Mouse (Mus musculus): ENCODE measurements around the gene Dusp3. TPM values are rescaled to one million over a fixed set of nuclear protein-coding genes. Genes with fewer than 3 reads are reported as not detected.

The Dusp3 gene
- 22.5 and 25.0 TPM in 2 replicates for polyA plus RNA-seq (2015; fragmentation: Nextera tagmentation; extraction: Ambion mirVana)

DNA sequence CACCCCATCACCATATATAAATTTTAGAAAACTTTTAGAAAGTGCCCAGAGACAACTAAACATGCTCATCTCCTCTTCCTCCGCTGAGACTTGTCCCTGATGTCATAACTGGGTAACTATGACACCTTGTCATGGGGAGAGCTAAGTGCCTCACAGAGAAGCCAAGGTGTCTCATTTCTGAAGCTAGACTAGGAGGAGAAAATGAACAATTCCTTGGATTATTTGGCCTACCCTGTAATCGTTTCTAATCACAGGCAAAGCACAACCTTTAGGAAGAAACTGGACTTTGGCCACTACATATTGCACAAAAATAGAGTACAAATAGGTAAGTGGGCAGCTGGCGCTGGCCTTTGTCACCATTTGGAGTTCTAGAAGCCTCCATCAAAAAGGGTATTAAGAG, at the start of gene Dusp3:
TSS of gene Dusp3 (minus strand) at position 101 of the 400 bp plus-strand sequence.
- H3K4me3 ChIP-seq (replicated peaks) = no peak within 1 kb of the TSS
- WGBS = 77% methylated on average over 3 of the region's 3 CpGs
- no peaks in the 10 kb centered on the region for H3K27me3 ChIP-seq (replicated peaks)
- H3K27ac ChIP-seq = no peak within 1 kb of the TSS
- H3K9ac ChIP-seq = no peak within 1 kb of the TSS
- H3K4me2 ChIP-seq = peak within 1 kb of the TSS; percentile 39
- H3K4me1 ChIP-seq = peaks cover 12% of the 10 kb centered on the region; the same call in 1 of the 2 replicates
- H3K36me3 ChIP-seq = no peaks in the 10 kb centered on the region
- no peaks in the 10 kb centered on the region for H3K9me3 ChIP-seq
- no peak for ATAC-seq (ENCODE audit: insufficient read depth, low FRiP score, low read depth)

DNA sequence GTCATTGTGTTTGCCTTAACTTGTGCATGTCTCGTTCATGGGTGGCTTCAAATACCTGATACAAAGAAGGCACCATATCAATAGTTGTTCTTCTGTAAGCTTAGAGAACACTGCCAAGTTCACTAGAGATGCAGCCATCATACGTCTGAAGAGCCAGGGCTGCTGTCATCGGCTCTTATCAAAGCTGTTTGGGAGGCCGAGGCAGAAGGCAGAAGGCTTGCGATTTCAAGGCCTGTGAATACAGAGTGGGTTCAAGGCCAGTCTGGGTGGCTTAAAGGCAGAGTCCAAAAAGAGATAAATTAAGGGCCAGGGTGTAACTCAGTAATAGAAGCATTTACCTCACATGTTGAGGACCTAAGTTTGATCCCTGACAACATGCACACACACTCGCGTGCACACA, 49.5 kb upstream of the Dusp3 start:
- Histone ChIP-seq H3K4me3 (replicated peaks) (no peak overlapping the region), H3K9ac (no peak overlapping the region), H3K4me2 (no peak overlapping the region), H3K27me3 (replicated peaks) (no peaks in the 10 kb centered on the region), H3K27ac (no peak overlapping the region), H3K36me3 (no peaks in the 10 kb centered on the region), H3K9me3 (no peaks in the 10 kb centered on the region), H3K4me1 (0 out of 2 replicates have a peak, but pooled peaks cover 6% of the 10 kb centered on the region)
- WGBS = 77% methylated on average over 7 of the region's 7 CpGs
- no peak for ATAC-seq (ENCODE audit: insufficient read depth, low FRiP score, low read depth)

DNA sequence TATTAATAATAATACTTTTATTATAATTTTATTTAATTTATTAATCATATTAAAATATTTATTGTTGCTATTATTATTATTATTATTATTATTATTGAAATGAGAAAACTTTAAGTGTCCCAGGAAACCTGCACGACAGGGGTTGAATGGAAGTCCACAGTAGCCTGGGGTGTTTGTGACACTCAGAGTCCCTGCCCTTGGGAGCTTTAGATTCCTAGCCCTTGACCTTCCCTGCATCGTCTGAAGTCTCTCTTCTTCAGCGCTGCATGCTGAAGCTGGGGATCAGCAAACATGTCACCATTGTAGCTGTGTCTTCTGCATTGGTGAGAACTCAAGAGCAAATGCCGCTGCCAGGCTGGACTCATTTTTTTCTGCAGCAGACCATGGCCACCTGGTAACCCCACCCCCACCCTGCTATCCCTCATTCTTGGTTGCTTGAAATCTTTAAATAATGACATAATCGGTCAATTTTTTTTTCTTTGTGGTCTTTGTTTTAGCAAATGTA, 48.7 kb upstream of the Dusp3 start:
- Histone ChIP-seq H3K4me2 (no peak overlapping the region), H3K9me3 (no peaks in the 10 kb centered on the region)
- 67% methylated on average over 5 of the region's 5 CpGs for WGBS

DNA sequence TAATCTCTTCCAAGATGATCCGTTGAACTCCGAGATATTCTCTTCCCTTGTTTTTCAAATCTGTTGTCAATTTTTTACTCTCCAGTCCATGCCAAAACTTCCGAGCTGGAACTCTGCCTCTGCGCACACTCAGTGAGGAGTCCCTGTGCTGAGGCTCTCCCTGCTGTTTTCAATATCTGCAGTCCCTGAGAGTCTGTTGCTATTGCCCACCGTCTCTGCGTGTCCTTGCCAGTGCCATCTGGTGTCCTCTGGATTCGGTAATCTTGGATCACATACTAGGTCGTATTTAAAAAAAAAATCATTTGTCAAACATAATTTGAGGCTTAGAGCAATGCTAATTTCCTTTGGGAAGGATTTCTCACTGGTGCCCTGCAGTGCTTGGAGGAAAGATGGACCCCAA, 48.1 kb upstream of the Dusp3 start:
- Histone ChIP-seq H3K4me2 (no peak overlapping the region), H3K4me3 (replicated peaks) (no peak overlapping the region), H3K36me3 (no peaks in the 10 kb centered on the region), H3K27me3 (replicated peaks) (no peaks in the 10 kb centered on the region), H3K9me3 (no peaks in the 10 kb centered on the region), H3K27ac (no peak overlapping the region), H3K4me1 (0 out of 2 replicates have a peak, but pooled peaks cover 5% of the 10 kb centered on the region), H3K9ac (no peak overlapping the region)
- WGBS = 75% methylated on average over 8 of the region's 8 CpGs
- ATAC-seq (ENCODE audit: insufficient read depth, low FRiP score, low read depth) = no peak

More for the DNA sequence above, 48.7 kb upstream of the Dusp3 start:
- H3K4me1 ChIP-seq = 0 out of 2 replicates have a peak, but pooled peaks cover 6% of the 10 kb centered on the region
- H3K36me3 ChIP-seq = no peaks in the 10 kb centered on the region
- no peak overlapping the region for H3K27ac ChIP-seq
- no peaks in the 10 kb centered on the region for H3K27me3 ChIP-seq (replicated peaks)
- H3K9ac ChIP-seq = no peak overlapping the region
- no peak overlapping the region for H3K4me3 ChIP-seq (replicated peaks)
- no peak for ATAC-seq (ENCODE audit: insufficient read depth, low FRiP score, low read depth)

DNA sequence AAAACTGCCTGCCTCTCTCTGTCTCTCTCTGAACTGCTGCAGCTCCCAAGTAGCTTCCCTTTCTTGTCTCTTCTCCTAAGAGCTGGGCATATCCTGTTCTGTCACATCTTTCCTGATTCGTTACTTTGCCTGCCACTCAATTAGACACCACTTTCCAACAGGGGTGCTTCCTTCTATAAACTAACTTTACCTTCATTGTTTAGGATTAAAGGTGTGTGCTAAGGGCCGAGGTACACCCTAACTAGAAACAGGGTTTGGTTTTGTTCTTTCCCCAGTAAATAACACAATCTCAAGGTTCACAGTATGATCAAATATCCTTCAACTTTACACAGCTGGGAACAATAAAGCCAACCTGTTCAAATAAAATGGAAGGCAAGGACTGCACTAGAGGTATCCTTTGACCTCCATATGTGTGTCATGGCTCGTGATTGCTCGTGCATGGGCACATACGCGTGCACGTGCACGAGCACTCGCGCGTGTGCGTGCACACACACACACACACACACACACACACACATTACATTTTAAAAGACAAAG, 46.3 kb upstream of the Dusp3 start:
- H3K9ac ChIP-seq = no peak overlapping the region
- H3K4me2 ChIP-seq = no peak overlapping the region
- peak; percentile 58; the same call in 1 of the 2 replicates for ATAC-seq (ENCODE audit: insufficient read depth, low FRiP score, low read depth)
- no peaks in the 10 kb centered on the region for H3K36me3 ChIP-seq
- H3K27ac ChIP-seq = no peak overlapping the region
- no peak overlapping the region for H3K4me3 ChIP-seq (replicated peaks)
- 84% methylated on average over 12 of the region's 12 CpGs for WGBS
- no peaks in the 10 kb centered on the region for H3K27me3 ChIP-seq (replicated peaks)
- 0 out of 2 replicates have a peak, but pooled peaks cover 3% of the 10 kb centered on the region for H3K4me1 ChIP-seq
- no peaks in the 10 kb centered on the region for H3K9me3 ChIP-seq

DNA sequence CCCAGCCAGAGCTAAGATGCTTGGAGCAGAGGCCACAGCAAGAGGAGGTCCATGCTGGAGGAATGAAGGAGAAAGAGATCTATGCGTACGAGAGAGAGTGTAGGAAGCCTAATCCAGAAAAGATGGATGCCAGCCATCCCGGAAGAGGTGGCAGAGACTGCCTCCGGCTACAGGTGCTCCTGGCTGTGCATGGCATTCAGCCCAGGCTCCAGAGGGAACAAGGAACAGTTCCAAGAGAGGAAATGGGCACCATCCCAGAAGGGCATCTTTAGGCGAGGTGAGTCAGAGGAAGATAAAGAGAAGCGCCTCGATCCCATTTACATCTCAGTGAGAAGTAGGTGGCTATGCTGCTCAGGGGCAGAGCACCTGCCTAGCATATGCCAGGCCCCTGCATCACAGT, 44.3 kb upstream of the Dusp3 start:
- H3K4me1 ChIP-seq = peaks cover 14% of the 10 kb centered on the region
- no peak overlapping the region for H3K9ac ChIP-seq
- WGBS = 79% methylated on average over 7 of the region's 7 CpGs
- no peak overlapping the region for H3K4me2 ChIP-seq
- no peak for ATAC-seq (ENCODE audit: insufficient read depth, low FRiP score, low read depth)
- no peaks in the 10 kb centered on the region for H3K9me3 ChIP-seq
- no peaks in the 10 kb centered on the region for H3K36me3 ChIP-seq
- no peaks in the 10 kb centered on the region for H3K27me3 ChIP-seq (replicated peaks)
- no peak overlapping the region for H3K4me3 ChIP-seq (replicated peaks)
- H3K27ac ChIP-seq = no peak overlapping the region

DNA sequence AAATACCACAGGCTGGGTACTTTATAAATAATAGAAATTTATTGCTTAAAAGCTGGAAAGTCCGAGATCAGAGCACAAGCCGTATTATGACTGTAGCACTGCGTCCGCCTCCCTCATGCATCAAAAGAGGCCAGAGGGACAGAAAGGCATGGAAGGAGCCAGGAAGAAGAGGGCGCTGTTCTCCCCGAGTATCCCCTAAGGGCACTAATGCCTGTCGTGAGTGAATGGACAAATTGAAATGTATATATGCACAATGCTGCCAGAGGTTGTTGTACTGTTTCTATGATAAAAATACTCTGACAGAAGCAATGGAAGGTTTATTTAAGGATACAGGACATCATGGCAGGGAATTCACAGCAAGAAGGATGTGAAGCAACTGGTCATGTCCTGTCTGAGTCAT, 43.2 kb upstream of the Dusp3 start:
- no peak overlapping the region for H3K9ac ChIP-seq
- H3K27ac ChIP-seq = no peak overlapping the region
- H3K27me3 ChIP-seq (replicated peaks) = no peaks in the 10 kb centered on the region
- no peak overlapping the region for H3K4me2 ChIP-seq
- H3K9me3 ChIP-seq = no peaks in the 10 kb centered on the region
- ATAC-seq (ENCODE audit: insufficient read depth, low FRiP score, low read depth) = no peak
- WGBS = 33% methylated on average over 7 of the region's 7 CpGs
- H3K4me1 ChIP-seq = peaks cover 17% of the 10 kb centered on the region
- H3K4me3 ChIP-seq (replicated peaks) = no peak overlapping the region
- H3K36me3 ChIP-seq = no peaks in the 10 kb centered on the region

DNA sequence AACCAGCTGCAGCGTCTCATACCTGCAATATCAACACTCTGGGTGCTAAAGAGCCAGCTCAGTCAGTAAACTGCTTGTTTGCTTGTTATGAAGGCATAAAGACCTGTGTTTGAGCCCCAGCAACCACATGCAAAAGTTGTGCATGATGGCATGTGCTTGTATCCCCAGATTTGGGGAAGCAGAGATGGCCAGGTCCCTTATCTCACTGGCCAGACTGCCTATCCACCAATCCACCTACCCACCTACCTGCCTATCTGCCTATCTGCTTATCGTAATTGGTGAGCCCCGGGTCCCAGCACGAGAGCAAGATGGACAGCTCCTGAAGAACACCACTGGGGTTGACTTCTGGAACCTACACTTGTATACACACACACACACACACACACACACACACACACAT, 42.5 kb upstream of the Dusp3 start:
- 73% methylated on average over 4 of the region's 4 CpGs for WGBS

DNA sequence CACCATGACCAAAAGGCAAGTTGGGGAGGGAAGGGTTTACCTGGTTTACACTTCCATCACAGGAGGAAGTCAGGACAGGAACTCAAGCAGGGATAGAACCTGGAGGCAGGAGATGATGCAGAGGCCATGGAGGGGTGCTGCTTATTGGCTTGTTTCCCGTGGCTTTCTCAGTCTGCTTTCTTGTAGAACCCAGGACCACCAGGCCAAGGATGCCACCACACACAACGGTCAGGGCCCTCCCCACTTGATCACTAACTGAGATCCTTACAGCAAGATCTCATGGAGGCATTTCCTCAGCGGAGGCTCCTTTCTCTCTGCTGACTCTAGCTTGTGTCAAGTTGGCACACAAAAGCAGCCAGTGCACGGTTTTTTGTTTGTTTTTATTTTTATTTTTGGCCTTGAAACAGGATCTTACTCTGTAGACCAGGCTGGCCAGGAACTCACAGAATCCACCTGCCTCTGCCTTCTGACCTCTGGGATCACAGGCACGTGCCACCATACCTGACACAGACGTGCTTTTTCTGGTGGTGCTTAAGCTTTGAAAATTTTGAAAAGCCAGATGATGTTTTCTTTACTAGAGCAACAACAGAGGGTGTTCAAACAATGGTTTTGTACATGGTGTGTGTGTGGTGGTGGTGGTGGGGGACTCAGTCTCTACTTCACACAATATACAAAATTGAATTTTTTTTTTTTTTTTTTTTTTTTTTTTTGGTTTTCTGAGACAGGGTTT, 41.4 kb upstream of the Dusp3 start, which contains the start of gene Mpp3:
TSS of gene Mpp3 (minus strand) at position 375 of the 730 bp plus-strand sequence.
- WGBS = 71% methylated on average over 6 of the region's 6 CpGs
- Histone ChIP-seq H3K36me3 (no peaks in the 10 kb centered on the region), H3K27ac (peak within 1 kb of the TSS; percentile 81), H3K9ac (no peak within 1 kb of the TSS), H3K4me1 (peaks cover 17% of the 10 kb centered on the region), H3K4me3 (replicated peaks) (peak within 1 kb of the TSS; percentile 68), H3K9me3 (no peaks in the 10 kb centered on the region), H3K27me3 (replicated peaks) (no peaks in the 10 kb centered on the region), H3K4me2 (peak within 1 kb of the TSS; percentile 93)
- no peak for ATAC-seq (ENCODE audit: insufficient read depth, low FRiP score, low read depth)

More for the DNA sequence above, 42.5 kb upstream of the Dusp3 start:
- no peak for ATAC-seq (ENCODE audit: insufficient read depth, low FRiP score, low read depth)
- Histone ChIP-seq H3K36me3 (no peaks in the 10 kb centered on the region), H3K4me1 (peaks cover 17% of the 10 kb centered on the region), H3K4me3 (replicated peaks) (no peak overlapping the region), H3K27ac (no peak overlapping the region), H3K9ac (no peak overlapping the region), H3K4me2 (no peak overlapping the region), H3K9me3 (no peaks in the 10 kb centered on the region), H3K27me3 (replicated peaks) (no peaks in the 10 kb centered on the region)

DNA sequence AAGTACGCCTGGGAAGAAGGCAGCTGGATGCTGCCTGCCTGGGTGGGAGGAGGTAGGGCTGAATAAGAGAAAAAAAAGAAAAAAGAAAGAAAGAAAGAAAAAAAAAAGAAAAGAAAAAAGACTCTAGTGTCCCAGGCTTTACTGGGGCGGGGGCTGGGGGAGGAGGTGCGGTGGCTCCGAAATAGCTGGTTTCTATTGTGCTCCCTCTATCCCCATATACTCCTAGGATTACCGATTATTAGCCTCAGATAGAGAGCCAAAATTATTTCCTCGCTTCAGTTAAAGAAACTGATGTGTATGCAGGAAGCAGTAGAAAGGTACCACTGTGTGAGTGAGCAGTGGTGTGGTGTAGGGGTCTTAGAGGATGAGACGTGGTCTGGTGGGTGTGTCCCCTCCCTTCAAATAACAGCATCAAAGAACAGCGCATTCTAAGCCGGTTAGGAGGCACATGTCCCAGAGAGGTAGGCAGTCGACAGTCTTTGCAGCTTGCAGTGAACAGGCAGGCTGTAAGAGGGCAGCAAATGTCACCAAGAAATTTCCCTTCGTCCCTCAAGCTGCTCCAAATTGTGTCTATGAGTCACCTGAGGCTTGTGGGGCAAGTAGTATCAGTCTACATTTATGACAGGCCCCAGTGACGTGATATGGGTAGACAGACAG, 40.7 kb upstream of the Dusp3 start:
- no peaks in the 10 kb centered on the region for H3K9me3 ChIP-seq
- H3K9ac ChIP-seq = no peak overlapping the region
- peak overlapping the region; percentile 81 for H3K27ac ChIP-seq
- ATAC-seq (ENCODE audit: insufficient read depth, low FRiP score, low read depth) = no peak
- H3K4me1 ChIP-seq = peaks cover 17% of the 10 kb centered on the region
- WGBS = 10% methylated on average over 12 of the region's 12 CpGs
- peak overlapping the region; percentile 93 for H3K4me2 ChIP-seq
- H3K27me3 ChIP-seq (replicated peaks) = no peaks in the 10 kb centered on the region
- no peaks in the 10 kb centered on the region for H3K36me3 ChIP-seq
- peak overlapping the region; percentile 68 for H3K4me3 ChIP-seq (replicated peaks)

DNA sequence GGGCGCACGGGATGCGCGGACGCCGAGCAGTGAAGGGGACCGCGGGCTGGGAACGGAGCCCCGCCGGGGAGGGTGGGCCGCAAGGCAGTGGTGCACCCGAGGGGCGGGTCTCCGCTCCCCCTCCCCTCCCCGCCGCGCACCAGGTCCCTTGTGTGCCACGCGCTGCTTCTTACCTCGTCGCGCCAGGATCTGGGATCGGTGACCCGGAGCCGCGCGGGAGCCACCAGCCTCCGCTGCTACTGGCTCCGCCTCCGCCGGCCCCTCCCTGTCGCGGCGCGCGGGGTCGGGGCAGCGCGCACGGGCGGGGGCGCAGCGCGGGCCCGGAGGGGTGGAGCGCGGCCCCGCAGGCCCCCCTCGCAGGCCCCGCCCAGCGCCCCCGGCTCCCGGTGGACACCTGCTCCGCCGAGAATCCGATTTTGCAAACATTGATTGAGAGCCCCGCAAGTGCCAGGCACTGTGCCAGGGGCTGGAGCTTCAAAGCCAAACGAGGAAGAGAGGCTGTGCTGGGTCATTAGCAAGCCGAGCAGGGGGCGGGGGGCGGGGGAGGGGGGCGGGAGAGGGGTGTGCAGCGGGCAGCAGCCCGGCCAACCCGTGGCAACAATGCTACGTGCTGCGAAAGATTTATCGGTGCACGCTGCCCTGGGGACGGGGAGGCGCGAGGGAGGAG, 40.0 kb upstream of the Dusp3 start:
- H3K27me3 ChIP-seq (replicated peaks) = no peaks in the 10 kb centered on the region
- under 1% methylated on average over 58 of the region's 73 CpGs for WGBS

More for the DNA sequence above, 40.0 kb upstream of the Dusp3 start:
- Histone ChIP-seq H3K9ac (peak overlapping the region; percentile 54), H3K9me3 (no peaks in the 10 kb centered on the region), H3K4me2 (peak overlapping the region; percentile 93), H3K27ac (peak overlapping the region; percentile 81), H3K36me3 (no peaks in the 10 kb centered on the region), H3K4me3 (replicated peaks) (peak overlapping the region; percentile 68), H3K4me1 (peaks cover 17% of the 10 kb centered on the region)
- ATAC-seq (ENCODE audit: insufficient read depth, low FRiP score, low read depth) = peak; percentile 83

Measured in stomach, embryonic 15.5 days (tissue).